Mouse (Mus musculus) adrenal gland, adult (tissue): ENCODE data around the gene Htr6.

ENCODE experiments used
- DNase-seq, 2 experiments: peaks; one replicate each; pipeline ENCODE4 v3.0.0; 2022 to 2023; ENCODE audit warnings: low spot score in 1 of 2; ENCODE audit not compliant: inconsistent age in 2 of 2

The Htr6 gene

GRCm38 (mm10) chr4:139075041-139075711, at the start of gene Htr6:
Htr6 (minus strand) TSS chr4:139075570.
- DNase-seq = peak in 1 of 2 experiments; percentile 24

- no peak for DNase-seq
Measured at GRCm38 (mm10) chr4:139124940-139125339, 49.6 kb upstream of the Htr6 start.

GRCm38 (mm10) chr4:139122557-139122956, 47.2 kb upstream of the Htr6 start:
- no peak for DNase-seq

DNA sequence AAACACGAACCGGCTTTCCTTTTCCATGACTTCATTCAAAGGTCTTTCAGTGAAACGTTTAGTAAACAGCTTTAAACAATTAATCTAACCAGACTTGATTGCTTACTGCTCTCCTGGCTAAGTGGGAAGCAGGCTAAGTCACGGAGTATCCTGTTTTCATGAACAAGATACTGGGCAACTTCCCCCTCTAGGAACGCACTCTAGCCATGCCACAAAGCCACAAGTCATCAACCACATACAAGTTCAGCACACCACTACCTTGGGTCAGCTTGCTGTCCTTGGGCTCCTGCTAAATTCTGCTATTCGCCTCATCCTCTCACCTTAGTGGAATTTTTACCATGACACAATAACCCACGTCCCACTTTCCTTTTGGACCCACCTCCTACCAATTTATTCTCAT, 45.6 kb upstream of the Htr6 start:
- no peak for DNase-seq

GRCm38 (mm10) chr4:139120281-139120814, 45.0 kb upstream of the Htr6 start:
- no peak for DNase-seq

DNA sequence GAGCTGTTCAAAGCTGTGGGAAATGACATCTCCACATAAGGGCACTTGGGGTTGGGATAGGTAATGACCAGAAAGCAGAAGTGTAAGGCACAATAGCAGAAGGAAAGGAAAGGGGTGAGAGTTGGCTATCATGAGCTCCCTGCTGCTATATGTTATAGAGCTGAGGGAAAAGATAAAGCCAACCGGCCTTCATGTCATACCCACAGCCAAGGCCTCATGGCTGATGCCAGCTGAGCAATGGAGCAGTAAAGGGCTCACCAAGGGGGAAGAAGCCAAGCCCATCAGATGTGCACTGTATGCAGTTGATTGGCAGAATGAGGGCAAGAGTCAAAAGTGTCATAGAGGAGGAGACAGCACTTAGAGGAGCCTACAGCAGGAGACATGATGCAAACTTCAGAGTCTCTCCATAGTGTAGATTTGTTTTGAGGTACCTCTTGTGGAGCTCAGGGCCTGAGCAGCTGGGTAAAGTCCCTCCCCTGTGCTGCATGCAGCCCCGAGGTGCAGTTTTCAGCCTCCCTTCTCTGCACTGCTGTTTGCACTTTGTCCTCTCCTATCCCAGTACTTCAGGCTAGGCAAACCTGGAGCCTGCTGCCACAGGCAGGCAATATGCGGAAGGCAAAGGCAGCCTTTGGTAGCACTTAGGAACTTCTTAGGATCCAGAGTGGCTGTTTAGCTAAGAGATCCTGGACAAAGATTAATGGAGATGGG, 41.1 kb upstream of the Htr6 start:
- no peak for DNase-seq

GRCm38 (mm10) chr4:139115721-139116120, 40.4 kb upstream of the Htr6 start:
- peak in 1 of 2 experiments; percentile 35 for DNase-seq

DNA sequence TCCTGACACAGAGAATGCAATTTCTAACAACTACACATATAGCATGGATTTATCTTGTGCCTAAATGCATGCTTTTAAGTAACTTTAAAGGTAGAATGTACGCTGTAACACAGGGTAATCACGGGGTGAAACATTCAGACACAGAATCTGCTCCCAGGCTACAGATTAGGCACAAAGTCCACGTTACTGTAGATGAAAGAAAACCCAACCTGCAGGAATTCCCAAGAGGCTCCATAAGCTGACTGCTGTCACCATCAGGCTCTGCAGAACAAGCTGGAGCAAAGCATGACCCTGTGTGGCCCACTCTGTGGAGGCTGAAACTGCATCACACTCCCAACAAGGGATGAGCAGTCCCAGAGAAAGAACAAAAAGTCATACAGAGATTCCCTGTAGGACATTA, 37.1 kb upstream of the Htr6 start:
- no peak for DNase-seq

DNA sequence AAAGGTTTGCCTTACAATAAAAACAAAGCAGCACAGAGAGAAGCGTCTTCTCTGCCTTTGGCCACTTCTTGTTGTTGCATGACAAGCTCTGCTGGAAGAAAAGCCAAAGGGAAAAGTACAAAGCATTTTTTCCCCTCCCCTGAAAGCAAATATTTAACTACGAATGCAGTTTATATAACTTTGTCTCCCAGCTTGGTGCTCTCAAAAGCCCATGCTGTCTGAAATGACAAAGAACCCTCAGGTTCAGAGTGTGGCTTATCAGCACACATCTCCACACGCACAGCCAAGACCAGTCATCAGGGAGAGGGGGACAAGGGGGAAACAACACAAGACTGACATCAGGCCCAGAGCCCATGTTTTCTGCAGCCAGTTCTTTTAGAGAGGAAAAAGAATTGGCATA, 36.1 kb upstream of the Htr6 start:
- DNase-seq = no peak

- DNase-seq = no peak
Measured at GRCm38 (mm10) chr4:139110858-139111257, 35.5 kb upstream of the Htr6 start.

- peak in 1 of 2 experiments; percentile 63 for DNase-seq
Measured at GRCm38 (mm10) chr4:139105453-139105852, 30.1 kb upstream of the Htr6 start.

DNA sequence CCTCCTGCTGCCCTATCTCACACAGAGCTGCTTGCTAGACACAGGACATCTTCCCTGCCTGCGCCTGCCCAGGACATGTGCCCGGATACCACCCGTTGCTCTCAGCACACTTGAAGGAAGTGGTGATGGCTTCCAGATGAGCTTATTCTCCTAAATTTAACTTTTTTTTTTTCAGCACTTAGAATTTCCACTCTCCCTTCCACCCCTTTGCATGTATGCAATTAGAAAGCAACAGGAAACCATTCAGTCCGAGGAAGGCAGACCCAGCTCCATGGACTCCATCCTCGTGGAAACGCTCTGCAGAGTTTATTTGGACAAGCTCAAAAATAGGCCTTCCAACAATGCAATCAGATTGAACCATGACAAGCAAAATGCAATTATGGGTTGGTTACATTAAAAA, 26.2 kb upstream of the Htr6 start:
- DNase-seq = no peak

- DNase-seq = no peak
Measured at GRCm38 (mm10) chr4:139100326-139100725, 25.0 kb upstream of the Htr6 start.

GRCm38 (mm10) chr4:139096201-139096600, 20.8 kb upstream of the Htr6 start:
- DNase-seq = no peak

DNA sequence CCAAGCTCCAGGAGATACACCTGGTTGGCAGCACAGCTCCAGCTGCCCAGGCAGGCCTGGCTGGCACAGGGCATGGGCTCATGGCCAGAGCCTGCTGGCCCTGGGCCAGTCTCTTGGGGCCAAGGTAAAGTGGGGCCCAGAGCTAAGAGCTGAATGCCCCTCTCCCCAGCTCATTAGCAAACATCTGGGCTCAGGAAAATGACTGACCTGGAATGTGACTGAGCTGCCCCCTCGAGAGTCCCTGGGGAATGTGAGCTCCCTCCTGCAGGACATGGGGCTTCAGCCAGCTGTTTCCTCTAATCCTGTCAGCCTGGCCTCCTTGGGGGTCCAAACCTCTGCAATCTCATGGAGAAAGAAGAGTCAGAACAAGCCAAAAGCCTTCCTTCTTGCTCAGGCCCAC, 20.0 kb upstream of the Htr6 start:
- peak in 1 of 2 experiments; percentile 66 for DNase-seq

GRCm38 (mm10) chr4:139093196-139093530, 17.8 kb upstream of the Htr6 start:
- DNase-seq = no peak

GRCm38 (mm10) chr4:139092356-139093195, 17.2 kb upstream of the Htr6 start, which contains the start of gene Nbl1:
Nbl1 (minus strand) TSS chr4:139092993.
- DNase-seq = peak; percentile 72 to 80

DNA sequence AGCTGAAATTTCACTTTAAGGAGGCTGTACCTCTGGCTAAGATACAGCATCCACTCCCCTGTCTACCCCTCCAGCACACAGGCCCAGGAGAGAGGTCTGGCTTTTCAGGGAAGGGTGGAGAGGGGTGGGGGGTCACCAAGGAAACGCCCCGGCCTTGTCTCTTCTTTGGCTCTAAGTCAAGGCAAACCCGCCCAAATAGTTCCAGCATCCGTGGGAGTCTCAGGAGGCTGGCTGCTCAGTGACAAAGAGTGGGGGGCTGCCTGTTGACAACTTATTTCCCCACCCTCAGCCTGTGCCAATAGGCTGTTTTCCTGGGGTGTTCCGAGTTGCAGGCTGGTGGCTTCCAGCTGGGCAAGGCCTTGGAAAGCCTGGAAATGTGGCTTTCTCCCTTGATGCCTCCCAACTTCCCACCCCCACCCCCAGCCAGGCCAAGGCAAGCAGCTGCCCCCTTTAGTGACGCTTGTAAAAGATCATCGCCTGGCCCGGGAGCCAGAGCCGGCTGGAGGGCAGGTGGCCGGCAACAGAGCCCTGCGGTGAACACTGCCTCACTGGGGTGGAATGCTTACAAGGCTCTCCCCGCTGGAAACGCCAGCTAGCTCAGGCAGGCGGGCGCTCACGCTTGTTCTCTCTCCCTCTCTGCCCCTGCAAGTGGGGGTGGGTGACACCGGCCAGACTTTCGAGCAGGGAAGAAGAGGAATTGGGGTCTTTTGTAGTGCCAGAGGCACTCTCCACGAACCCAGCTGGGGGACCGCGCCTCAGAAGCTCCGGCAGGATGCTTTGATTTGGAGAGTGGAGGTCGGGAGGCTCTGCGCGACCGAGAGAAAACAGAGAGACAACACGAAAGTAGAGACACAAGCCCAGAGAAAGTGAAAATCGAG, 16.3 kb upstream of the Htr6 start:
- DNase-seq = peak in 1 of 2 experiments; percentile 75

GRCm38 (mm10) chr4:139091066-139091465, 15.7 kb upstream of the Htr6 start:
- no peak for DNase-seq

DNA sequence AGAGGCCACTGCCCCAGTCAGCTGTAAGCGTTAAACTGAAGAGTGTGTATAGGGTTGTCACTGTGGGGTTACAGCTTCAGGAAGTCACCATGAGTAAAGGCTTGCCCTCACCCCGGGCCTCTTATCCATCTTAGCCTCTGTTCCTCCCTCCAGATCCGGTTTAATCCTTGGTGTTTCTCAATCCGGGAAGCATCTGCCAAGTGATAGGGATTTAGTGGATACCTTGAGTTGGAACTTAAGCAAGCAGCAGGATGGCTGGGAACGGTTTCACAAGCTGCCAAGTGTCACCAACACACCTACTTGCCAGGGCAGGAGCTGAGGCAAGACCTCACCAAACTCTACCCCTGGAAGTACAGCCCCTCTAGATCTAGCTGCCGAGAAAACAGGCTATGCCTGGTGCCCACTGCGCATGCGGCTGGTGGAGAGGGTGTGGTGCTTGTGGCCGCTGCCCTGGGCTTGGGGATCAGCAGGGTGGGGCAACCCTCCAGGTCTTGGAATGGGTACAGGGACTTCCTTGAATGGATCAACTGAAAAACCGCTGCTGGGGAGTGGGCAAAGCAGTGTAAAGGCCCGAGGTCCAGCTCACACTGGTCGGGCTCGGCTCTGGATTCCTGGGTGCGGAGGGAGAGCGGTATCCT, 15.1 kb upstream of the Htr6 start:
- DNase-seq = no peak
